Mouse (Mus musculus) heart, postnatal 25 days (tissue): Measurements from ENCODE around the gene Rpn1. TPM values are rescaled to one million over a fixed set of nuclear protein-coding genes. Genes with fewer than 3 reads are reported as not detected.
A peak's percentile ranks its signal among the peaks of the same experiment; 100 is the strongest.

Experiments
- DNase-seq: peaks from one replicate; pipeline ENCODE4 v3.0.0; 2022; ENCODE audit warnings: low spot score
- intact Hi-C: fragments of 180-260 bp; cut with DNase I; formaldehyde crosslinking; loops from one replicate; pipeline ENCODE4 v1.15.1; 2025
- total RNA-seq, 2 experiments: library from RNA; stranded (reverse); gene quantifications; 2 replicates each; pipeline ENCODE4 v1.2.3; 2021

Rpn1 gene
- 100 to 1,000 TPM in 1 of 2 experiments, 10 to 100 TPM in 1; 95.7 to 115 TPM for total RNA-seq

DNA sequence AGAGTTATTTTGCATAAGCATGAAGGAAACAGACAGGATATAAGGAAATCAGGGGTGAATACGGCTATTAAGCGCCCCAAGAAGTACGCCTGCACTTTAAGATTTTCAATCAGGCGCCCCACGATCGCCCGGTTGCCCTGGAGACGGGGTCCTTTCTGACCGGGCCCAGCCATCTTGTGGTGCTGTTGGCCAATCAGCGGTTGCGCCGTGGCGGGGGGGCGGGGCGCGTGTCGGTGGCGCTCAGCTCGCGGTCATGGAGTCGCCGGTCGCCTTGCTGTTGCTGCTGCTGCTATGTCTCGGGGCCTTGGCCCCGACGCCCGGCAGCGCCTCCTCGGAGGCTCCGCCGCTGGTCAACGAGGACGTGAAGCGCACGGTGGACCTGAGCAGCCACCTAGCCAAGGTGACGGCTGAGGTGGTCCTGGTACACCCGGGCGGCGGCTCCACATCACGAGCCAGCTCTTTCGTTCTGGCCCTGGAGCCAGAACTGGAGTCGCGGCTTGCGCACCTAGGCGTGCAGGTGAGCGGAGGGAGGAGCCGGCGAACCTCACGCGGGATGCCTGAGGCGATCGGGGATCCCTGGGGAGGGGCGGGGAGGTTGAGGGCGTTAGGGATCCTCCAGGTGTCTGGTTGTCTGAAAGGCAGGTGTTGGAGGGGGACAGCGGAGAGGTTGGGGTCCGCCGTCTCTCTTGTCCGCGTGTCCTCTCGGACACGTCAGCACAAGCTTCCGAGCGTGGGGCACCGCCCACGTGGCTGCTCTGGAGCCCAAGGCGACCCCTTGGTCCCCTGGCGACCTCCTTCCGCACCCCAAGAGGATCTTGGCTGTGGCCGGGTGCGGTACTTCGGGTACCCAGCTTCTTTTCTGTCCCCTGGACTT lies at the start of gene Rpn1:
Gene Rpn1 (plus strand): TSS at position 205 of the 874 bp plus-strand sequence.
- intact Hi-C loops, result loop anchor here (5.0 kb wide), 1 partner anchor 37 kb away; the partner anchor contains the start of gene Rab7
- peak; percentile 93 for DNase-seq

DNA sequence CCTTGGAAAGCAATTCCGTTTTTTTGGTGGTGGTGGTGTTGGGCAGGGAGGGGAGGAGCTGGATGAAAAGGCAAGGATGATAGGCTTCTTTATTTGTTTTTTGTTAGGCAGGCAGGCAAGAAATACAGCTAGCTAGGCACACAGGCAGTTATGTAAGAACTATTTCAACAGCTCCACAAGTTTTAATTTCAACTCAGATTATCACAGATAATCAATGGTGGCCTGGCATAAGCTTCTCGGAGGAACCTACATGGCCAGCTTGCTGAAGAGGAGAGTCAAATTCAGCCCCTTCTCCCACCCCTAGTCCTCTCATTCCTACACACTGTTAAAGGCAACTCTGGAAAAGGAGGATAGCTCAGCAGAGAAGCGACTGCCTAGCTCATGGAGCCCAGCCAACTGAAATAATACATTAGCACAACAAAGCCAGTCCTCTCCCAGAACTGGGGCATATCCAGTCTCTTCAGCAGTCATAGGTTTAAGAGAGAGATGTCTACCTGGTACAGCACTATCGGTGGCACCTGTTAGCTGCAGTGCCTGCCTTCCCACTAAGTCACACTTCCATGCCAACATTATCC lies 46.7 kb upstream of the Rpn1 start:
- no peak for DNase-seq
- intact Hi-C loops, result loop anchor here (5.0 kb wide), 1 partner anchor 35 kb away; no protein-coding TSS in a partner anchor

DNA sequence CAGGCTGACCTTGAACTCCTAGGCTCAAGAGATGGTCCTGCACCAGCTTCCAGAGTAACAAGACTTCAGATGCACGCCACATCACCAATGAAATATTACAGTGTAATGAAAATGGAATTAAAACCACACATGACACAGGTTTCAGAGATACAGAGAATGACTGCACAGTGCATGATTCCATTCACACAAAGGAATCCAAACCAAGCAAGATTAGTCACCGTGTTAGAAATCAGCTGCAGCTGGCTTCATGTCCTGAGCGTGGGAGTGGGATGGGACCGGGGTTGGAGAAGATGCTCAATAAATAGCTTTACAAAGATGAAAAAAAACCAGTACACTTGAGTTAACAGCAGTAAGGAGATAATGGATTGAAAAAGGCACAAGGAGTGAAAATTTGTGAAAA lies 44.9 kb upstream of the Rpn1 start:
- intact Hi-C loops, result loop anchor here (5.0 kb wide), 1 partner anchor 33 kb away; no protein-coding TSS in a partner anchor
- DNase-seq, result no peak

DNA sequence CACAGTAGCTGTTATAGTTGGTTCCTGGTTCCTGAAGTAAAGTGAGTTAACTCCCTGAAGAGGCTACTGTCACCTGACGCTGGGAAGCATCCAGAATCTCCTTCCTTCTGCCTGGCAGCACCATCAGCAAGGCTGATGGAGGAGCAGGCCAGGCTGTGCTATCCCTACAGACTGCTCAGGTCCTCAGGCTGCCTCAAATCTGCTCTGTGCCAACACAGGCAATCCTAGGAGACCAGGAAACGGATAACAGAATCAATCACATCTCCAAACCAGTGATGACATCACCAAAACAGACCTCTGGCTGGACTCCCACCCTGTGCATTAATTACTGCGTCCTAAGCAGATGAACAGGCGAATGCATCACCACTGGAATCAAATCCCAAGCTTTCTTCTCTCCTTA lies 43.1 kb upstream of the Rpn1 start:
- intact Hi-C loops, result no loop called here
- no peak for DNase-seq

DNA sequence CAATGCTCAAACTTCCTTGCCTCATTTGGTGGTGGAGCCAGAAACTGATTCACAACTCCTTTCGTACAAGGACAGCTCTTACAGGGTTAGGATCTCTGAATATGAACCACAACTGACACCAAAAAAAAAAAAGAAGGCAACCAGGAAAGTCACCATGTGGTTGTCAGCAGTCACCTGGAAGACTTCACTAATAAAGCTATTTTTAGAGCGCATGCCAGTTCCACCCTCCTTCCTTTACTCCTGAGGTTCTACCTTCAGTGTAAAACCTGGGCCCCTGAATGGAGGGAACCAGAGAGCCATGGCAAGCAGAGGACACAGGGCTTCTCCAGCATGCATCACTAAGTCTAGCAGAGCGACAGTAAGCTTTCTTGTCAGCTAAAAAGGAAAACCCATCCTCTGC lies 41.9 kb upstream of the Rpn1 start:
- no peak for DNase-seq
- intact Hi-C loops, result no loop called here

DNA sequence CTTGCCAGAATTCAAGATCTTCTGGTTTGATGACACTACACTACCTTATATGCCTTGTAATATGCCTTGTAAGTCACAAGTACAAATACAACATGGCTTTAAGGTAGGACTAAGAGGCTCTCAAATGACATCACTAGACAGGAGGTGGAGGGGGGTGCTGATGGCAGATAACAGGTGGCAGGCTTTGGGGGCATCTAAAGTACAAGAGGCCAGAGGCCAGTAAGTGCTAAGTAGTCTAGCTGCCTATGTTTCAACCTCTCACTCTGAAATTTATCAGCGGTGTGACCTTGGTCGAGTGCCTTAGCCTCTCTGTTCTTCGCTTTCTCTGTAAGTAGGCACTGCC lies 40.1 kb upstream of the Rpn1 start:
- intact Hi-C loops, result loop anchor here (2.0 kb wide), 1 partner anchor 21 kb away; no protein-coding TSS in a partner anchor
- DNase-seq, result no peak

DNA sequence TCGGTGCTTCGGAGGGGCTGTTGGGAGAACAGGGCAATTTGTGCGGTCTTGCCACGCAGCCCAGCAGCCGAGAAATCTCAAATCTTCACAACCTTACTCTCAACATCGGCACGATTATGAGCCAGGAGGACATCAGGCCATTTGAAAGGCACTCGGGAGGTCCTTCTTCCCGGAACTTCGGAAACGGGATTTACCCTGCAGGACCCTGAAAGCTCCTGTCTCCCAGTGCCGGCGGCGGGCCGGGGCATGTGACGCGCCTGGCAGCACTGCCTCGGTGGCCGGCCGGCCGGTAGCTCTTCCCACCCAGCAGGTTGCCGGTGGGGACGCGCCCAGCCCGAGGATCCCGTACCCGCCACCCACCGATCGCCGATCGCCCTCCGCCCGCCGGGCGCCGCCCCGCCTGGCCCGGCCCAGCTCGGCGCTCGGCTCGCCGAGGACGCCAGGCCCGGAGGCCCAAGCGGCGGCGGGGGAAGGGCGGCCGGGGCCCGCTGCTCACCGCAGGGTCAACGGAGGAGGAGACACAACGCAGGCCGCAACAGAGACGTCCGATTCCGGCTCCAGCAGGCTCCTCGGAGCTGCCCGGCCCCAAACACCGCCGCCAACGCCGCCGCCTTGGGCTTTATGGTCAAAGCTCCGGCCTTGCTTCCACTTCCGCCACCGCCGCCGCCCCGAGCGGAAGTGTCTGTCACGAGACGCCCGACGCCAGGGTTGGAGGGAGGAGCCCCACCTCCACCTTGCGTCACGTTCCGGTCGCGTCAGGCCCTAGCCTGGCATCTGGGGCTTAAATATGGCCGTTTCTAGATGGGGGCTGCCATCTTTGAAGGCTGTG lies 39.5 kb upstream of the Rpn1 start, which contains the start of gene Rab7:
Gene Rab7 (minus strand): TSS at position 694 of the 829 bp plus-strand sequence.
- intact Hi-C loops, result loop anchor here (2.0 to 5.0 kb wide), 2 partner anchors 20 to 38 kb away; partner anchors contain the start of gene Rpn1
- DNase-seq, result peak; percentile 95

DNA sequence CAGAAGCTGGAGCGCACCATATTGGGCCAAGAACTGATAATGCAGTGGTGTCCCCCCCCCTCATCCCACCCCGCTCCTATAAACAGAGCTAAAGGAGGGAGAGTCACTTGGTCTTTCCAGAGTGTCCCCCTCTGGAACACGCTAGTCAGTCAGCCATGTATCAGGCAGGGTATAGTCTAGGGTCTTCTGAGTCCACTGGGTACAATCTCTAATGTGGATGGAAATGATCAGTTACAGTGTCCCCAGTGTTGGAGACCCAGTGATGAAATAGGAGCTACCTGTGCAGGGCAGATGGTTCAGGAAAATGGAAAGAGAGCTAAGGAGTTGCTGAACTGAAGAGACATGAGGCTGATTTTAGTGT lies 38.9 kb upstream of the Rpn1 start:
- no peak for DNase-seq
- intact Hi-C loops, result loop anchor here (2.0 to 5.0 kb wide), 2 partner anchors 19 to 37 kb away; partner anchors contain the start of gene Rpn1

DNA sequence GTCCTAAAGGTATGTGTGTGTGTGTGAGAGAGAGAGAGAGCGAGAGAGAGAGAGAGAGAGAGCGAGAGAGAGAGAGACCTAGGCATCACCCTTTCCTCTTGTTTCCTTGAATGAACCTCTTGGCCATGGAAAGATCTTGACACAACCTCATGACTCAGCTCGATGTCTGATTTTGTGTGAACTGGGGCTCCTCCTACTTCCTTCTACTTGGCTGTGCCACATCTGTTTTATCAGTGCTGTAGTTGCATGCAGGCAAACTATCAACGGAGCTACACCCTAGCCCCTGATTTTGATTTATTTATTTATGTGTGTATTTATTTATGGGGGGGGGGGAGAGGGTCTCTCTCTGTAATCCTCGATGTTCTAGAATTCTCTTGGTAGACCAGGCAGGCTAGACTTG lies 36.4 kb upstream of the Rpn1 start:
- no peak for DNase-seq
- intact Hi-C loops, result loop anchor here (5.0 kb wide), 1 partner anchor 34 kb away; the partner anchor contains the start of gene Rpn1

DNA sequence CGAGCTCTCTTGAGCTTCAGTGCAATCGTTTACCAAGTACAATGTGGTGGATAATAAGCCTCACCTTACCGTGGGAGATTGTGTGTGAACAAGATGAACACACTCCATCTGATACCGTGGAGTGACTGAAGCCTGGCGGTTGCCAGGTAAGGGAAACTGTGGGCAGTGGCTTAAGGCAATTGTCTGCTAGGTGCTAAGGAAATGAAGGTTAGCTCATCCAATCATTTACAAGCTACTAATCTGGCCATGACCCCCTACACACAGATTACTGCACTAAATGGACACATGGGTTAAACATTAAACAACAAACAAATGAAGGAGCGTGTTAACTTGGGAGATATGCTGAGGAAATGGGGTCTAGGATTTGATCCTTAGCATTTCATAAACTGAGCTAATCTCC lies 35.3 kb upstream of the Rpn1 start:
- DNase-seq, result no peak
- intact Hi-C loops, result loop anchor here (5.0 kb wide), 1 partner anchor 33 kb away; the partner anchor contains the start of gene Rpn1

DNA sequence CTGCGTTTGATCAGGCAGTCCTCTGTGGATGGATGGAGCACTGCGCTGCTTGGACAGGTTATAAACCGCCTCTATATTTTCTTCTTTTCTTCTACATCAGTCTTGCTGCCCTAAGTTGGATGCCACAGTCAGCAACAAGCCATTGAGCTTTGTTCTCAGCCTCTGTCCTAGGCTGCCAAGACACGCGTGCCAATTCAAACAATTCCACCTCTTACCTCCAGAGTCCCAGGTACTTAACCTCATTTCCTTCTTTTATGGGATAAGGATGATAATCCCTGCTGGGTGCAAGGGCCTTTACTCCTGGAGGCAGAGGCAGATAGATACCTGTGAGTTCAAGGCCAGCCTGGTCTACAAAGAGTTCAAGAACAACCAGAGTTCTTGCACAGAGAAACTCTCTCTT lies 33.1 kb upstream of the Rpn1 start:
- no peak for DNase-seq
- intact Hi-C loops, result no loop called here

DNA sequence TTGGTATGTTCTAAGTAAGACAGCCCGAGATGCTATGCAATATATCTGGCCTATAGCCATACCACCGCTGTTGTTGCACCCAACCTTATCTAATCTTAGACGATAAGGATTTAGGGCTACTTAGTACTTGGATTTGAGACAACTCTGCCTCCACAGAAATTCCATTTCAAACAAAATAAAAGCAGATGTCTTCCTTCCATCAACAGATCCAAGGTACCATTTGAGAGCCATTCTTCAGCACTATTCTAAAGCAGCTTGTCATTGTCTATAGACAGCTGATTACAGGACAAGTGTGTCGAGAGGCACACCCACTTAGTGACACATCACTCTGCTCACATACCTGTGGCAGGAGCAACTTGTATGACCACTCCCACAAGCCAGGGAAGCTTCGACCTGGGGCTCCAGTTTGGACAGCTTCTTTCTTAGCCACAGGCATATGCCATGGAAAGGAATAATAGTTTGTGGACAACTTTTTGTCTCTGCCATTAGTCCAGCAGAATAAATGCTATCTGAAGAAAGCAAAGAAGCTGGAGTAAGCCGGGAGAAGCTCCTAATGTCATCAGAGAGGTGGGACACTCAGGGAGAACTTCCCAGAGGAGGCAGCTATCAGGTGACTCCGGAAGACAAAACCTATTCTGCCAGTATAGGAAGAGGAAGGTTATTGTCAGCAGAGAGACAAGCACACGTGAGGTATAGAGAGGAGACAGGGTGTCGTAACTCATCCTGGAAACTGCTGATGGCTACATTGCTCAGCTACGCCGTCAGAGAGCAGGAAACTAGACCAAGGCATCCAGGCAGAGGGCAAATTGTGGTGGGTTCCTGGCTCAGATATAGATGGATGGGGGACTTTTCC lies 30.8 kb upstream of the Rpn1 start:
- intact Hi-C loops, result no loop called here
- DNase-seq, result no peak

DNA sequence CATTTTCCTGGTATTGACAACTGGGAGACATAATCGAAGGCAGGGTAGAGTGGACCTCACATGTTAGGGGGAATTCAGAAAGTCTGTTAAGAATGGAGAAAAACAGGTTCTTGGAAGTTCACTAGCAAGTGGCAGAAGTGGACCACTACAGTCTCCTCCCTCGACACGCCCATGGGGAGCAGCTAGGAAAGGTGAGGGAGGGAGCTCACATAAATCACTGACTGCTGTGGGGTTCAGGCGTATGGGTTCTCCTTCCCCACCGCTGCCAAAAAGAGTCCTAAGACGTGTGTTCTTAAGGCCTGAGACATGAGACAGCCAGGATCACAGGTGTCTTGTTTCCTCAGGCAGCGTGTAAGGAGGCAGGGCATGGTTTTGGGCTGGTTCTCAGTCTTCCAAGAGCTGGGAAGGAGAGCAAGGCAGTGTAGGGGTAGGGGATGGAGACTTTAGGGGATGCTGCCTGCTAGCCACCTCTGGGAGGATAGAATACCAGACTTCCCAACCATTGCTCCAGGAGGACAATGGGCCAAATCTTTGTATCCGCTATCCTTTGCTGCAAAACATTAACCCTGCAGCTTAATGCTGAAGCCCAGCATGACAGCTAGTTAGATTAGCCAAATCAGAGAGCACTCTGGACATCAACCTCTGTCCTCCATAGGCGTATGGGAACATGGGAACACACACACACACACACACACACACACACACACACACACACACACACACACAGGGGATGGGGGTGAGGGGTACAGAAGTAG lies 30.0 kb upstream of the Rpn1 start:
- intact Hi-C loops, result no loop called here
- no peak for DNase-seq

DNA sequence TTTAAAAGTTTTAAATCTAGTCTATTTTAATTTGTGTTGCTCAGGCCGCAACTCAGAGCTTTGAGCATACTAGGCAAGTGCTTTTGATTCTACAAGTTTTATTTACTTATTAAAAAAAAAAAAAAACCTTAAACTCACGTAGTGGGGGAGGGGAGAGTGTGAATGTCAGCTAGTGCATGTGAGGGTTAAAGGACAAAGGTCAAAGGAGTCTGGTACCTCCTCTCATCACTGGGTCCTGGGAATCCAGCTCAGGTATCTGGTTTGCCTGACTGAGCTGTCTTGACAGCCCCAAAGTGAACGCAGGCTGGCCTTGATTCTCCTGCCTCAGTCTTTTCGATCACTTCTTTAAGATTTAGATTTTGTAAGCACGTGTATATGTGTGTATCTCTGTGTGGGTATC lies 28.6 kb upstream of the Rpn1 start:
- intact Hi-C loops, result no loop called here
- DNase-seq, result no peak

DNA sequence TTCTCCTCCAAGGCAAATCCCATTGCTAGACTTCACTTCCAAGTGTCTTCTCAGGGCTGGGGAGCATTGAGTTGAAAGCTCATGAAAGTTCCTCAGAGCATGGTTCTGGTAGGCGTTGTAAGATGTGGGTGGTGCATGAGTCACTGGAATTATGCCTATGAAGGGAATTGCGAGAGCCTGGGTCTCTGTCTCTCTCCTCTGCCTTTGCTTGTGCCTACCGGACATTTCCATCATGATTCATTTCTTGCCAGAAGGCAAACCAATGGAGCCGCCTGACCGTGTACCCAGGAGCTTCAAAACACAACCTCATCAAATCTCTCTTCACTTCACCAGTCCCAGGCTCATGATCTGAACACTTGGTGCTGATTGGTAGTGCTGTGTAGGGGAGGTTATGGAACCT lies 27.4 kb upstream of the Rpn1 start:
- DNase-seq, result no peak
- intact Hi-C loops, result no loop called here

DNA sequence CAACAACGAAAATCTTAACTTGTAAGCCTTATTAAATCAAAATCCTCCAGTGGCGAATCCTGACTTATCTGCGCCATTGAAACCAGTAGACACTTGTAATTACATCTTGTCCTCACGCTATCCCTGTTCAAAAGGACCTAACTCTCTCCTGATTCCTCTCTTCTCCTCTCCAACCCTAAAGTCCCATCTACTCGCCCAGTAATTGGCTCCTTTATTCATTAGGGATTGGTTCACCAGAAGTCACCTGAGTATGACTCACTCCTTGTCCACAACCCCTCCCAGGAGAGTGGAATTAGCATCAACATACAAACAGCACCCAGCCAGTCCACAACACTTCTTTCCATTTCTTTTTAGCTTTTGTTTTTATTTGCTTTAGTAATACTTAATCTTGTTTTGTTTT lies 24.4 kb upstream of the Rpn1 start:
- no peak for DNase-seq
- intact Hi-C loops, result no loop called here

DNA sequence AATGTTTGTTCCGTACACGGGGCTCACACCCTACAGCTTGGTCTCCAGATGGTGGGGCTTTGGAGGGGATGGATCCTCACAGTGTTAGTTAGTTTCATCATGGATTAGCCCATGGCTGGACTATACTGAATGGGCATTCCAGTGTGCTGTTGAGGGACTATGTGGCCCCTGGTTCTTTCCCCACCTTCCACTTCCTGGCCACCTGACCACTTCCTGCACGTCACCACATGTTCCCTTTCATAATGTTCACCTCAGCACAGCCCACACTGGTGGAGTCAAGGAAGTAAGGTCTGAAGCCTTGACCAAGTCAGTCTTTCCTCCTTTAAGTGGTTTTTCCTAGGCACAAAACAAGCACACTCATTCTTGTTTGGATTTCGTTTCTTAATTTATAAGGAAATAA lies 23.7 kb upstream of the Rpn1 start:
- no peak for DNase-seq
- intact Hi-C loops, result no loop called here

DNA sequence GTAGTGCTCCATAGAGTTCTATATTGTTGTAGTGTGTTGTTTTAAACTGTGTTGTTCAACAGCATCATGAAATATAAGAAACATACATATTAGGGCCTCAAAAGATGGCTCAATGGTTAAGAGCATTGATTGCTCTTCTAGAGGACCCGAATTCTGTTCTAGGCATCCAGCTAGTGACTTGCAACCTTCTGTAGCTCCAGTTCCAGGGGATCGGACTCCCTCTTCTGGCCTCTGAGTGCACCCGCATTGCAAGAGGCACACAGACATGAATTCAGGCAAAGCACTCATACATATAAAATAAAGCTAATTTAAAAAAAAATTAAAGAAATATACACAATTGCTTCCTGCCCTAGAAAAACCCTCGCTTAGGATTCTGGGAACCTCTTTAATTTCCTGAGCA lies 22.9 kb upstream of the Rpn1 start:
- intact Hi-C loops, result no loop called here
- DNase-seq, result no peak

DNA sequence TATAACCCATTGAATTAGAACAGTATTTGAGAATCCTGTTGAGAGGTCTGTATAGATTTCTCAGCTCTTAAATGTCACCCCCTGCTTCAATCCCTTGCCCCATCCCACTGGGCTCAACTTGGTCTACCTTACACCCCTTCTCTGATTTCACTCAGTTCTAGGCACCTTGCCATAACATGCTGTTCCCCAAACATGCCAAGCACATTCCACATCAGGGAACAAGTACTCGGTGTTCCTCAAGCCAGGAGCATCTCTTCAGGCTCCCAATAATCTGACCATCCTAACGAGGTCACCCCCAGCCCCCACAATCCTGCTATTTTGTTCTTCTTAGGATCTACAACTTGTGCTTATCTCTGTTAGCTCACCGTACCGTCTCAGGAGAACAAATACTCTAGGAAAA lies 21.9 kb upstream of the Rpn1 start:
- no peak for DNase-seq
- intact Hi-C loops, result no loop called here
